Mouse (Mus musculus) bone marrow, adult 2 months (tissue): ENCODE results near the gene Ppt1. TPM values are rescaled to one million over a fixed set of nuclear protein-coding genes. Genes with fewer than 3 reads are reported as not detected.

Source experiments
- H3K27ac ChIP-seq: fragments of 200-500 bp; 2 replicates; pipeline ENCODE4 v1.5.1; 2012; ENCODE audit warnings: low read depth, mild to moderate bottlenecking, control low read depth, inconsistent platforms, low read length; ENCODE audit not compliant: control insufficient read depth, poor library complexity, insufficient read depth
- H3K4me1 ChIP-seq: fragments of 200-500 bp; 2 replicates; pipeline ENCODE4 v1.6.1; 2011; ENCODE audit warnings: low read length; ENCODE audit not compliant: control insufficient read depth, insufficient read depth
- H3K4me3 ChIP-seq: fragments of 200-500 bp; replicated peaks from 2 replicates; pipeline ENCODE3; 2011; ENCODE audit warnings: mild to moderate bottlenecking, low read depth, low read length, control low read depth; ENCODE audit not compliant: control insufficient read depth
- CTCF ChIP-seq: fragments of 200-500 bp; IDR thresholded peaks from 2 replicates; pipeline ENCODE4 v1.5.1; 2011; ENCODE audit warnings: low read length, control low read depth; ENCODE audit not compliant: control insufficient read depth, insufficient read depth
- POLR2A ChIP-seq: fragments of 200-500 bp; IDR thresholded peaks from 2 replicates; pipeline ENCODE4 v1.6.1; 2011; ENCODE audit warnings: low read depth, mild to moderate bottlenecking, control low read depth, low read length, borderline replicate concordance; ENCODE audit not compliant: control insufficient read depth
- WGBS: fragments of 180-500 bp; shearing (Covaris S2); methylation state at CpG from one replicate; pipeline ENCODE4 v1.1.7; 2018; 5-methylcytosine and 5-hydroxymethylcytosine counted together
- polyA plus RNA-seq: library from polyadenylated mRNA; stranded (reverse); fragments of >200 nt; gene quantifications from 2 replicates; pipeline ENCODE4 v1.2.4, GENCODE M21; 2011; ENCODE audit warnings: low replicate concordance; ENCODE audit not compliant: missing spikeins, insufficient read depth, insufficient read length

Ppt1 gene
- polyA plus RNA-seq, 1 experiment: 21.9 TPM

DNA sequence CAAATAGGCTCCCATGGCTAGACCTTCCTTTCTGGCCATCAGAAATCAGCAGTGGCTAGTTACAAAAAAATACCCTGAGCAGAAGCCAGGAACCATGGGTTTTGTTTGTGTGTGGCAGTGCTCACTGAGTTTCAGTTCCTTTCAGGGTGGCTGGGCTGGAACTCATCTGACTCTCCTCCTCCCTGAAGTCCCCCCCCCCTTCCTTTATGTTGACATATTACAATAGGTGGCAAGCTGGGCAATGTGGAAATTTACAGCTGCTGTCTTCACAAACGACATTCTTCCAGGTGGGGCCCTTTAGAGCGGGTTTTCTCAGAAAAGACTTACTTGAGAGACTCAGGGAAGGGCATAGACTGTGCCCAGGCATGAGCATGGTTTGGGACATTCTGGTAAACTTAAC lies 17.6 kb downstream of the Ppt1 start:
- TF ChIP-seq CTCF (no peak), POLR2A (no peak)
- WGBS: 8% methylated on average over 2 of the region's 2 CpGs
- peak overlapping the region; percentile 77; the same call in 1 of the 2 replicates for H3K27ac ChIP-seq
- H3K4me3 ChIP-seq: no peak overlapping the region
- peaks cover 9% of the 10 kb centered on the region for H3K4me1 ChIP-seq

DNA sequence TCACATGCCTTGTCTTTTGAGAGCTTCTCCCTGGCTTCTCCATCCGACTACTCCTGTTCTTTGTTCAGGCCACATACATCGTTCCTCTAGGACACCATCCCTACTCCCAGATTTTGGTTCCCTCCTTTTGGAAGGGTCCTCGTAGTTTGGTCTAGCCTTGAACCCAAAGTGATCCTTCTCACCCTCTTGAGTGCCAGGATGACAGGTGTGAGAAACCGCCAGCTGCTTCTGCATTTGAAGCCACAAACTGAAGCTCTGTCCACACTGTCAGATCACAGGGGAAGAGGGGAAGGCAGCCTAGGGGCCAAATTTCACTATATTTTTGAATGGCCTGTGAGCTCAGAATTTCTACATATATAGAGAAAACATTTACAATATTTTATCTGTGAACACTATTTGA lies 18.7 kb downstream of the Ppt1 start:
- WGBS: 63% methylated on average over 4 of the region's 4 CpGs
- Histone ChIP-seq H3K27ac (peak overlapping the region; percentile 47; the same call in 1 of the 2 replicates), H3K4me3 (no peak overlapping the region), H3K4me1 (peaks cover 10% of the 10 kb centered on the region; the same call in 1 of the 2 replicates)
- TF ChIP-seq POLR2A (no peak), CTCF (no peak)

DNA sequence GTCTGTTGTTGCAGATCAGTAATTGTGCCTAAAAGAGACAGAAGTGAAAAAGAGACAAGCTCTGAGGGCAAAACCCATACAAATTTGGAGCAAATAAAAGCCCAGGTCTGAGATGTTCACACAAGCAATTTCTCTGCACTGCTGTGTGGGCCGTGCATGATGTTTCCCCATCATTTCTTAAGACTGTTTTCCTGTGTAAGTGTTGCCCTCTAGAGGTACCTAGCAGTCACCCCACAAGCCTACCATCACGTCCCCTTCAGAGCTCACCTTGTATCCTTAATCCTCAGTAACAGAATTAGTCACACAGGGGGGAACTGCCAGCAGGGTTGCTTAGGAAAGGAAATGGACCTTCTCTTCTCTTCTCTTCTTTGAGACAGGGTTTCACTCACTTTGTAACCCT lies 21.9 kb downstream of the Ppt1 start:
- TF ChIP-seq POLR2A (no peak), CTCF (peak; percentile 45)
- no peak overlapping the region for H3K4me3 ChIP-seq
- peaks cover 11% of the 10 kb centered on the region; the same call in 1 of the 2 replicates for H3K4me1 ChIP-seq
- H3K27ac ChIP-seq: no peak overlapping the region
- WGBS: 31% methylated on average over 2 of the region's 2 CpGs

DNA sequence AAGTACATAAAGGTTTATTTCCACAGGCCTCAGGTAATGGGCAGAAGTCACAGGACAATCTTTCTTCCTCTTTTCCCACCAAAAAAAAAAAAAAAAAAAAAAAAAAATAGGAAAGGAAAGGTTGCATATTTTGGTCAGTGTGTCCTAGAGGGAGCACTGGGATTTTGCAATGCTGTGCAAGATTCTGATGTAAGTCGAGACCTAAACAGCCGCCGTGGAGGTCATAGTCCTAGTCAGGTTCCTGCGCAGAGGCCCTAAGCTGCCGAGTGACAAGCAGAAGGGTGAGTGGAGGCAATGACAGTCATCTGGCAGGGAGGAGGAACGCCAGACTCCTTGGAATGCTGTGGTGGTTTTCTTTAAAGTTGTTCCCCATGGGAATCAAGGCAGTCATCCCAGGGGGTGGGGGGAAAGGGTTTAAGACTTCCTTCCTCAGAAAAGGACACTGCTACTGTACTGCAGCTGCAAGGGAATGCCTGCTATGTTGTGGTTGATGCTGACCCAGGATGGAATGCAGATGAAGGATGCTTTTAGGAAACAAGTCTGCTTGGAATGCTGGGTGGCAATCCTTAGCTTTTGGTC lies 23.1 kb downstream of the Ppt1 start:
- Histone ChIP-seq H3K4me3 (no peak overlapping the region), H3K27ac (no peak overlapping the region), H3K4me1 (peaks cover 9% of the 10 kb centered on the region; the same call in 1 of the 2 replicates)
- WGBS: 44% methylated on average over 6 of the region's 6 CpGs
- no peak for TF ChIP-seq POLR2A
- no peak for TF ChIP-seq CTCF

- no peak overlapping the region for H3K27ac ChIP-seq
- TF ChIP-seq POLR2A (no peak), CTCF (no peak)
- H3K4me1 ChIP-seq: peaks cover 3% of the 10 kb centered on the region; the same call in 1 of the 2 replicates
- H3K4me3 ChIP-seq: no peak overlapping the region
- WGBS: 80% methylated on average over 4 of the region's 4 CpGs
Measured at GRCm38 (mm10) chr4:122861836-122862235, 25.8 kb downstream of the Ppt1 start.

DNA sequence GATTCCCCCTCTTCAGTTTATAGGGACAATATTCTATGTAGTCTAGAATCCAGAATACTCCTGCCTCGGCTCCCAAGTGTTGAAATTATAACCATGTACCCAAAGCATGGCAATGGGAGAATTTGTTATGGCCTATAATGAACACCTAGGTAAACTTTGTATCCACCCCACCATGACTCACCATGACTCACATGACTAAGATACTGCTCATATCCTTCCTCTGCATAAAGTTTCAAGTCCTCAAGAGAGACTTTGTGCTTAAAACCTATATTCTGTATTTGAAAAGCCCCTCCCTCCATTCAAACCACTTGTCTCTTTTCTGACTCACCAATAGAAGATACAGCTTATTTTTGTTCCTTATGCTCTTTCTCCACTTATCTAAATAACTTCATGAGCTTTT lies 32.0 kb downstream of the Ppt1 start:
- Histone ChIP-seq H3K27ac (no peak overlapping the region), H3K4me1 (peaks cover 9% of the 10 kb centered on the region; the same call in 1 of the 2 replicates), H3K4me3 (no peak overlapping the region)
- WGBS: 80% methylated on average over 1 of the region's 1 CpGs
- no peak for TF ChIP-seq CTCF
- no peak for TF ChIP-seq POLR2A

GRCm38 (mm10) chr4:122870027-122870426 lies 34.0 kb downstream of the Ppt1 start:
- no peak overlapping the region for H3K27ac ChIP-seq
- H3K4me1 ChIP-seq: peaks cover 9% of the 10 kb centered on the region; the same call in 1 of the 2 replicates
- TF ChIP-seq CTCF: peak; percentile 56; the same call in 1 of the 2 replicates
- TF ChIP-seq POLR2A: no peak
- no peak overlapping the region for H3K4me3 ChIP-seq

- peaks cover 9% of the 10 kb centered on the region; the same call in 1 of the 2 replicates for H3K4me1 ChIP-seq
- H3K27ac ChIP-seq: no peak overlapping the region
- WGBS: 60% methylated on average over 5 of the region's 5 CpGs
- H3K4me3 ChIP-seq: no peak overlapping the region
- no peak for TF ChIP-seq CTCF
- TF ChIP-seq POLR2A: no peak
Measured at GRCm38 (mm10) chr4:122870741-122871140, 34.7 kb downstream of the Ppt1 start.
